Mouse (Mus musculus): Measurements from ENCODE around the gene Tmem41a.

Tmem41a gene

GRCm38 (mm10) chr16:21904636-21905035 is 42.7 kb downstream of the Tmem41a start:
- no peak for ATAC-seq (ENCODE audit: low TSS enrichment)

DNA sequence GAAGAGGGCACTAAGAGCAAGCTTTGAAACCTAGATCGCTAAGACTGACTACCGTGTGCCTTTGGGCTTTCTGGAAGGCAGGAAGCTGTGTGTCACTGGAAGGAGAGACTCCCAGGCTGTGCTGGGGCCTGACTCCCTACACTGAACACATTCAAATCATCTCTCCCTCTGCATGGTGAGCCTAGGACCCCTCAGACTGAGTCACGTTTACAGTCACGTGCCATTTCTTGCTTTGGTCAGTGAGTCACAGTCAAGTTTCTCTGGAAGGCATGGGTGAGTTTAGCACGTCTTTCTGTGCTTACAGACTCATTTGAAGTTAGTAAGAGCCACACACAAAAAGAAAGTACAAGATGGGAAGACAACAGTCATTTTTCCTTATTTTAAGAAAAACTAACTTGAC is 46.1 kb downstream of the Tmem41a start:
- ATAC-seq (ENCODE audit: low TSS enrichment), result no peak

GRCm38 (mm10) chr16:21893890-21894289 is 53.5 kb downstream of the Tmem41a start:
- ATAC-seq (ENCODE audit: low TSS enrichment), result no peak

DNA sequence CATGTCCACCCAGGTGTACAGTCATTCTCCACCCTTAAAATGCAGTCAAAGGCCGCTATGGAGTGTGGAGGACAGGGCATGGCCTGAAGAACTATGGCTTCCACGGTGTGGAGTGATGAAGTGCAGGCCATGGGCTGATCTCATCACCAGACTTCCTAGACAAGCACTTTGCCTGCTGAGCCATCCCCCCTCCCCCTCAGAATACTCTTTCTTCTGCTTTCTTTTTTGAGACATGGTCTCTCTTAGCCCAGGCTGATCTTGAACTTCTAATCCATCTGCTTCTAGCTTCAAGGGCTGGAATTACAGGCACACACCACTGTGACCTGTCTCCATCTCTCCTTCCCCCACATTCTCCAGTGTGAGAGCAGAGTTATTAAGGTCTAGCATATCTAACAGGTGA is 59.8 kb downstream of the Tmem41a start:
- no peak for ATAC-seq (ENCODE audit: low TSS enrichment)
